Mouse (Mus musculus) ES-Bruce4 (cell line): ENCODE data around the gene Schip1. TPM values are rescaled to one million over a fixed set of nuclear protein-coding genes. Genes with fewer than 3 reads are reported as not detected.

Source experiments
- H3K27ac ChIP-seq: 2 replicates; pipeline ENCODE4 v1.5.1; 2012; ENCODE audit warnings: low read length, inconsistent platforms; ENCODE audit not compliant: insufficient read depth
- H3K27me3 ChIP-seq: 2 replicates; pipeline ENCODE4 v1.6.1; 2012; ENCODE audit warnings: mild to moderate bottlenecking, low read length, inconsistent platforms; ENCODE audit not compliant: control insufficient read depth, poor library complexity, insufficient read depth, severe bottlenecking
- H3K36me3 ChIP-seq: 2 replicates; pipeline ENCODE4 v1.6.1; 2012; ENCODE audit warnings: inconsistent platforms, mild to moderate bottlenecking, low read length, moderate library complexity; ENCODE audit not compliant: control insufficient read depth, poor library complexity, insufficient read depth, severe bottlenecking
- H3K4me1 ChIP-seq: one replicate; pipeline ENCODE4 v1.8.1; 2011; ENCODE audit warnings: low read length; ENCODE audit not compliant: control insufficient read depth, insufficient read depth
- H3K4me3 ChIP-seq: 2 replicates; pipeline ENCODE4 v1.5.1; 2011; ENCODE audit warnings: low read depth, mild to moderate bottlenecking, low read length
- H3K9ac ChIP-seq: 2 replicates; pipeline ENCODE4 v1.6.1; 2012; ENCODE audit warnings: low read depth, mild to moderate bottlenecking, inconsistent platforms; ENCODE audit not compliant: poor library complexity, severe bottlenecking
- H3K9me3 ChIP-seq: replicated peaks from 2 replicates; pipeline ENCODE4 v1.6.1; 2012; ENCODE audit warnings: mild to moderate bottlenecking, low read length, inconsistent platforms; ENCODE audit not compliant: control insufficient read depth, poor library complexity, insufficient read depth, severe bottlenecking
- CTCF ChIP-seq: IDR thresholded peaks from one replicate; pipeline ENCODE4 v1.8.1; 2011; ENCODE audit warnings: low read depth, low read length
- EP300 ChIP-seq: IDR thresholded peaks from 2 replicates; pipeline ENCODE4 v1.6.1; 2011; ENCODE audit warnings: low read depth, low read length; ENCODE audit not compliant: insufficient read depth
- POLR2A ChIP-seq: IDR thresholded peaks from one replicate; pipeline ENCODE4 v1.8.1; 2011; ENCODE audit warnings: low read length; ENCODE audit not compliant: insufficient read depth
- polyA plus RNA-seq: library from polyadenylated mRNA; stranded (reverse); fragments of >200 nt; gene quantifications from 2 replicates; pipeline ENCODE4 v1.2.4, GENCODE M21; 2011; ENCODE audit warnings: low read depth; ENCODE audit not compliant: missing spikeins, insufficient read depth, insufficient read length

Gene Schip1
- polyA plus RNA-seq, 1 experiment = 85.2 TPM

- Histone ChIP-seq H3K9ac (no peak overlapping the region), H3K4me1 (no peaks in the 10 kb centered on the region), H3K27ac (no peak overlapping the region), H3K36me3 (no peaks in the 10 kb centered on the region), H3K4me3 (no peak overlapping the region), H3K9me3 (no peaks in the 10 kb centered on the region), H3K27me3 (no peaks in the 10 kb centered on the region)
- no peak for TF ChIP-seq POLR2A
- TF ChIP-seq CTCF = no peak
- TF ChIP-seq EP300 = no peak
Measured at GRCm38 (mm10) chr3:68405724-68406123, 341.1 kb downstream of the Schip1 start.

- no peaks in the 10 kb centered on the region for H3K27me3 ChIP-seq
- no peaks in the 10 kb centered on the region for H3K9me3 ChIP-seq
- H3K4me1 ChIP-seq = no peaks in the 10 kb centered on the region
- H3K4me3 ChIP-seq = no peak overlapping the region
- TF ChIP-seq CTCF (no peak), EP300 (no peak), POLR2A (no peak)
- H3K9ac ChIP-seq = no peak overlapping the region
- H3K36me3 ChIP-seq = no peaks in the 10 kb centered on the region
- H3K27ac ChIP-seq = no peak overlapping the region
Measured at GRCm38 (mm10) chr3:68412262-68412661, 347.7 kb downstream of the Schip1 start.

GRCm38 (mm10) chr3:68419792-68420191 is 355.2 kb downstream of the Schip1 start:
- H3K27ac ChIP-seq = no peak overlapping the region
- no peaks in the 10 kb centered on the region for H3K9me3 ChIP-seq
- no peaks in the 10 kb centered on the region for H3K36me3 ChIP-seq
- no peak overlapping the region for H3K9ac ChIP-seq
- H3K4me3 ChIP-seq = no peak overlapping the region
- no peaks in the 10 kb centered on the region for H3K27me3 ChIP-seq
- H3K4me1 ChIP-seq = no peaks in the 10 kb centered on the region
- TF ChIP-seq EP300 (no peak), CTCF (no peak), POLR2A (no peak)

GRCm38 (mm10) chr3:68420927-68421326 is 356.3 kb downstream of the Schip1 start:
- H3K9ac ChIP-seq = no peak overlapping the region
- TF ChIP-seq CTCF (no peak), EP300 (no peak)
- no peaks in the 10 kb centered on the region for H3K27me3 ChIP-seq
- no peaks in the 10 kb centered on the region for H3K36me3 ChIP-seq
- H3K4me3 ChIP-seq = no peak overlapping the region
- no peaks in the 10 kb centered on the region for H3K9me3 ChIP-seq
- H3K27ac ChIP-seq = no peak overlapping the region
- no peaks in the 10 kb centered on the region for H3K4me1 ChIP-seq

GRCm38 (mm10) chr3:68421849-68422248 is 357.2 kb downstream of the Schip1 start:
- H3K9me3 ChIP-seq = no peaks in the 10 kb centered on the region
- H3K36me3 ChIP-seq = no peaks in the 10 kb centered on the region
- no peaks in the 10 kb centered on the region for H3K27me3 ChIP-seq
- H3K27ac ChIP-seq = no peak overlapping the region
- TF ChIP-seq EP300 (no peak), CTCF (no peak), POLR2A (no peak)
- no peak overlapping the region for H3K9ac ChIP-seq
- H3K4me1 ChIP-seq = no peaks in the 10 kb centered on the region
- no peak overlapping the region for H3K4me3 ChIP-seq

- Histone ChIP-seq H3K4me3 (no peak overlapping the region), H3K9ac (no peak overlapping the region), H3K9me3 (no peaks in the 10 kb centered on the region), H3K27me3 (no peaks in the 10 kb centered on the region), H3K4me1 (no peaks in the 10 kb centered on the region), H3K27ac (no peak overlapping the region), H3K36me3 (no peaks in the 10 kb centered on the region)
- no peak for TF ChIP-seq EP300
- no peak for TF ChIP-seq CTCF
- no peak for TF ChIP-seq POLR2A
Measured at GRCm38 (mm10) chr3:68428081-68428480, 363.5 kb downstream of the Schip1 start.
